Mouse (Mus musculus): Measurements from ENCODE around the gene Mark3.

DNA sequence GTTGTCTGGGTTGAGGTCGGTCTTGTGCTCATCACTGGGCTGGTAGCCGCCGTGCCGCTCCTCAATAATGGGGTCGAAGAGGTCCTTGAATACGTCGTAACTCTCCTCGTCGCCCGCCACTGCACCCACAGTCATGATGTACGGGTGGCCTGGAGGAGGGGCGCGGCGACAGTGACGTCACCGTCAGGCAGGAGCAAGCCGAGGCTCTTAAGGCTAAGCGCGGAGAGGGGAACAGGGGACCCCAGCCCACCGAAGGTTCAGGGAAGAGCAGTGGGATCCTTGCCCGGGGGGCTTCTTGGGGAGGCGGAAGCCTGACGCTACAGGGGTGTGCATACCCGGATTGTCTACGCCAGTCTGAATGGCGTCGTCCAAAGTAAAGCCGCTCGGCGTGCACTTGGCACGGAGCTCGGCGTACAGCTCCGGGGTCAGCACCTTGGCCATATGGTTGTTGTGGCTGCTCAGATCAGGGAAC is 97.1 kb downstream of the Mark3 start:
- TF ChIP-seq CTCF (IDR thresholded peaks at IDR 0.05; ENCODE audit: borderline replicate concordance, insufficient read depth, low read depth, low read length) (no peak), POLR2A (IDR thresholded peaks at IDR 0.05; ENCODE audit: borderline replicate concordance, insufficient read depth, low read length) (no peak)
